Mouse (Mus musculus) intestine, embryonic 14.5 days (tissue): ENCODE measurements around the gene Fam71f1. TPM values are rescaled to one million over a fixed set of nuclear protein-coding genes. Genes with fewer than 3 reads are reported as not detected.
"Not testable (repeated sequence)": the region's sequence is repeated elsewhere in the genome, so short reads cannot be mapped to it uniquely, and the experiment has no call there.

ENCODE experiments used
- ATAC-seq: fragments of 200-750 bp; cut with Nextera tagmentation; replicated peaks from 2 replicates; pipeline ENCODE4 v1.8.0; 2017; ENCODE audit warnings: low read depth, moderate number of reproducible peaks, moderate TSS enrichment, moderate library complexity; ENCODE audit not compliant: low FRiP score, low TSS enrichment
- DNase-seq: peaks from one replicate; pipeline ENCODE4 v3.0.0-alpha.2; 2018; ENCODE audit warnings: low spot score
- H3K27ac ChIP-seq: fragments of 300-500 bp; sonication (generic); 2 replicates; pipeline ENCODE4 v1.5.1; 2014; ENCODE audit warnings: low read depth, mild to moderate bottlenecking, control low read depth
- H3K27me3 ChIP-seq: fragments of 300-500 bp; sonication (generic); replicated peaks from 2 replicates; pipeline ENCODE4 v1.6.1; 2014; ENCODE audit warnings: low read length, control low read depth; ENCODE audit not compliant: control insufficient read depth, insufficient read depth
- H3K36me3 ChIP-seq: fragments of 300-500 bp; sonication (generic); 2 replicates; pipeline ENCODE4 v1.6.1; 2014; ENCODE audit warnings: low read length, control low read depth; ENCODE audit not compliant: control insufficient read depth, insufficient read depth
- H3K4me1 ChIP-seq: fragments of 300-500 bp; sonication (generic); replicated peaks from 2 replicates; pipeline ENCODE4 v1.6.1; 2014; ENCODE audit warnings: low read length, control low read depth, mixed read lengths; ENCODE audit not compliant: control insufficient read depth, insufficient read depth
- H3K4me2 ChIP-seq: fragments of 300-500 bp; sonication (generic); 2 replicates; pipeline ENCODE4 v1.6.1; 2014; ENCODE audit warnings: low read length
- H3K4me3 ChIP-seq: fragments of 300-500 bp; sonication (generic); 2 replicates; pipeline ENCODE4 v1.5.1; 2014; ENCODE audit warnings: low read depth, low read length, control low read depth, mixed read lengths
- H3K9ac ChIP-seq: fragments of 300-500 bp; sonication (generic); 2 replicates; pipeline ENCODE4 v1.6.1; 2014; ENCODE audit warnings: mild to moderate bottlenecking, low read length
- H3K9me3 ChIP-seq: fragments of 300-500 bp; sonication (generic); 2 replicates; pipeline ENCODE4 v1.6.1; 2016; ENCODE audit warnings: low read length, control low read depth; ENCODE audit not compliant: control insufficient read depth
- WGBS: fragments of 180-500 bp; shearing (Covaris S2); extraction: QIAGEN DNeasy Blood & Tissue Kit; methylation state at CpG from one replicate; pipeline ENCODE4 v1.1.7; 2014; 5-methylcytosine and 5-hydroxymethylcytosine counted together
- polyA plus RNA-seq: library from polyadenylated mRNA; unstranded; fragments of >200 nt; fragmentation: Nextera tagmentation; extraction: Ambion mirVana; gene quantifications from 2 replicates; pipeline ENCODE4 v1.2.1, GENCODE M21; 2014

The Fam71f1 gene
- polyA plus RNA-seq, 1 experiment from 2014 or later: 0.11 TPM

DNA sequence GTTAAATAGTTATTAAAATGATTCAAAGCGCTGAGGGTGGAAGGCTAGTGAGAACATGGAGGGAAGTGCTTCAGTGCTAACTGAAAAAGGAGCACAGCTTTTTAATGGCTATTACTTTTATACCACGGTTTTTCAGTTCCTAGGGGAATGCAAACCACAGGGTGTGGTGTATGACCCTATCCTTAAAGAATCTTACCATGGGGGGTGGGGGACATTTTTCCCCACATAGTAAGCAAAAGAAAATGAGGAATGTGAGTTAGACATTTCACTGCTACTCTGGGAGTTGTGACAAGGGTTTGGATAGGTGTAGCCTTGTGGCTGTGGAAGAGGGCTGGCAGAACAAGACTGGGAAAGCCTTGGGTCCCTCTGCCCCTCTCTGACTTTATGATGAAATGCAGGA, 1.7 kb upstream of the Fam71f1 start:
- Histone ChIP-seq H3K36me3 (no peaks in the 10 kb centered on the region), H3K4me3 (no peak overlapping the region), H3K27me3 (no peaks in the 10 kb centered on the region), H3K4me2 (no peak overlapping the region), H3K4me1 (no peaks in the 10 kb centered on the region; the same call in 1 of the 2 replicates), H3K9me3 (no peaks in the 10 kb centered on the region), H3K9ac (no peak overlapping the region), H3K27ac (no peak overlapping the region)
- 68% methylated on average over 2 of the region's 2 CpGs for WGBS
- DNase-seq (no peak), ATAC-seq (no peak)

DNA sequence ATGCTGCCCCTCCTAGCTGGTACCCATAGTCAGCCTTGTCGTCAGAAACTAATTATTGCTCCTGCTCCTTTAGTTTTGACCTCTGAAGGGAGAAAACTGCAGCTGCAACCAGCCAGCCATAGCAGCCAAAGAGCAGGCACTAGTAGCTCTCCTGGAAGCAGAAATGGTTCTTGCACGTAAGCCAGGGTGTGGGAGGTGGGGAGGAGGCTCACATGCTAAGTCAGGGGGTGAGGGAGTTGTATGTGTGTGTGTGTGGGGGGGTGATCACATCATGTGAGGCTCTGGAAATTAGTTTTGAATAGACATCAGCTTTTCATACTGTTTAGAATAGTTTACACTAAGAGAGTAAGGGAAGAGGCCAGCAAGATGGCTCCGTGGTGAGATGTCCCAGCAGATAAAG, 999 bp upstream of the Fam71f1 start:
- no peaks in the 10 kb centered on the region for H3K36me3 ChIP-seq
- no peaks in the 10 kb centered on the region for H3K27me3 ChIP-seq
- no peak for ATAC-seq
- H3K9ac ChIP-seq: no peak overlapping the region
- no peaks in the 10 kb centered on the region; the same call in 1 of the 2 replicates for H3K4me1 ChIP-seq
- H3K4me3 ChIP-seq: no peak overlapping the region
- no peak overlapping the region for H3K27ac ChIP-seq
- no peak for DNase-seq
- H3K4me2 ChIP-seq: no peak overlapping the region
- WGBS: 63% methylated on average over 3 of the region's 3 CpGs
- H3K9me3 ChIP-seq: no peaks in the 10 kb centered on the region

DNA sequence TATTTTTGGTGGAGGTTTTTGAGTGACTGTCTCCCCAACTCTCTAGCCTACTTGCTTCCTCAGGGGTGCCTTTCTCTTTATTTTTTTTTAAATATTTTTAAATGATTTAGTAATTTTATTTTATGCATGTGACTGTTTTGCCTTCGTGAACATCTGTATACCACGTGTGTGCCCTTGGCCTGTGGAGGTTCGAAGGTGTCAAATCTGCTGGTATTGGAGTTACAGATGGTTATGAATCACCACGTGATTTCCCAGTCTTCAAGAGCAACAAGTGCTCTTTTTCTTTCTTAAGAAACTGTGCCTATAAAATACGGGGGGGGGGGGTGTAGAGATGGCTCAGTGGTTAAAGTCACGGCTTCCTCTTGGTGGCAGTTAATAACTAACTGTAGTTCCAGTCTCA, 2.6 kb downstream of the Fam71f1 start:
- Histone ChIP-seq H3K9ac (no peak overlapping the region), H3K4me3 (no peak overlapping the region), H3K4me2 (no peak overlapping the region), H3K27ac (no peak overlapping the region), H3K27me3 (no peaks in the 10 kb centered on the region), H3K4me1 (no peaks in the 10 kb centered on the region; the same call in 1 of the 2 replicates), H3K9me3 (no peaks in the 10 kb centered on the region), H3K36me3 (no peaks in the 10 kb centered on the region)
- no peak for ATAC-seq
- 71% methylated on average over 6 of the region's 6 CpGs for WGBS
- DNase-seq: no peak

DNA sequence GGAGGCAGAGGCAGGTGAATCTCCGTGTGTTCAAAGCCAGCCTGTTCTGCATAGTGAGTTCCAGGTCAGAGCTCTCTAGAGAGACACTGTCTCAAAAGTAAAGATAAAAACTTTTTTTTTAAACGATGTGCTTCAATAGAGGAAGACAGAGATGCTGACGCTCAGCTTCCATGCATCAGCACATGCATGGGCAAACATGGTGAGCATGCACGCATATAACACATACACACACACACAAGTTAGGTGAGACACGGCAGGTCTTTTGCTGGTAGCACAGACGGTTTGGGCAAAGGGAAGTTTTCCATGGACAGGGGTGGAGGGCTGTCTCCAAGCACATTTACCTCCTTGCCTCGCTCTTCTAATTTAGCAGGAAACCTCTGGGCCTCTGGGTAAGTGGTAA, 3.2 kb downstream of the Fam71f1 start:
- Histone ChIP-seq H3K36me3 (no peaks in the 10 kb centered on the region), H3K4me3 (no peak overlapping the region), H3K4me1 (no peaks in the 10 kb centered on the region; the same call in 1 of the 2 replicates), H3K9me3 (no peaks in the 10 kb centered on the region), H3K27ac (no peak overlapping the region), H3K9ac (no peak overlapping the region), H3K4me2 (no peak overlapping the region), H3K27me3 (no peaks in the 10 kb centered on the region)
- ATAC-seq (no peak), DNase-seq (no peak)
- 91% methylated on average over 7 of the region's 7 CpGs for WGBS

DNA sequence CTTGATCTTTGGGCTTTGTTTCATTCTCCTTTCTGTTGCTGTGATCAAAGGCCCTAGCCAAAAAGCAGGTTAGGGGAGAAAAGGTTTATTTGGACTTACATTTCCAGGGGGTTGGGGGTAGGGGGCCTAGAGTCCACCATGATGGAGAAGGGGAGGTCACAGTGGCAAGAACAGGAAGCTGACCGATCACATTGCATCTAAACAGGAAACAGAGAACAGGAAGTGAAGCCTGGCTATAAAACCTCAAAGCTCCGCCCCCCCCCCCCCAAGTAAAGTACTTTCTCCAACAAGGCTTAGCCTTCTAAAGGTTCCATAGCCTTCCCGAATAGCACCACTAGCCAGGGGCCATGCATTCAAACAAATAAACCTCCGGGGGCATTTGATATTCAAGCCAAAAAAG, 3.8 kb downstream of the Fam71f1 start:
- no peaks in the 10 kb centered on the region; the same call in 1 of the 2 replicates for H3K4me1 ChIP-seq
- 84% methylated on average over 4 of the region's 4 CpGs for WGBS
- H3K36me3 ChIP-seq: no peaks in the 10 kb centered on the region
- no peak overlapping the region for H3K27ac ChIP-seq
- DNase-seq: no peak
- ATAC-seq: no peak
- H3K9me3 ChIP-seq: no peaks in the 10 kb centered on the region
- H3K4me2 ChIP-seq: no peak overlapping the region
- no peak overlapping the region for H3K4me3 ChIP-seq
- no peaks in the 10 kb centered on the region for H3K27me3 ChIP-seq
- no peak overlapping the region for H3K9ac ChIP-seq

DNA sequence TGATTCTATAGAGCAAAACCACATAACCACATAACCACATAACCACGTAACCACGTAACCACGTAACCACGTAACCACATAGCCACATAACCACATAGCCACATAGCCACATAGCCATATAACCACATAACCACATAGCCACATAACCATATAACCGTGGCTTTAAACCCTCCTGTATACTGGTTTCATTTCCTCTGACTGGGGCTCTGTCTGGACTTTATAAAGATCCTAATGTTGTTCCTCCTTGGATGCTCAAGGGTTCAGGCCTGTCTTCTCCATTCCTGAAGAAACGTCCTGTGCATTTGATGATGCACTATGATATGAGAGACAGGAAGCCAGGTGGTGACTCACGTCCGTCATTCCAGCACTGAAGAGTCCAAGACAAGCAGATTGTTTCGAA, 8.0 kb downstream of the Fam71f1 start:
- ATAC-seq: no peak
- DNase-seq: no peak
- Histone ChIP-seq H3K27ac (no peak overlapping the region), H3K9ac (no peak overlapping the region), H3K4me2 (no peak overlapping the region), H3K36me3 (no peaks in the 10 kb centered on the region), H3K27me3 (no peaks in the 10 kb centered on the region), H3K4me3 (no peak overlapping the region), H3K9me3 (no peaks in the 10 kb centered on the region), H3K4me1 (no peaks in the 10 kb centered on the region)
- WGBS: 83% methylated on average over 9 of the region's 9 CpGs

DNA sequence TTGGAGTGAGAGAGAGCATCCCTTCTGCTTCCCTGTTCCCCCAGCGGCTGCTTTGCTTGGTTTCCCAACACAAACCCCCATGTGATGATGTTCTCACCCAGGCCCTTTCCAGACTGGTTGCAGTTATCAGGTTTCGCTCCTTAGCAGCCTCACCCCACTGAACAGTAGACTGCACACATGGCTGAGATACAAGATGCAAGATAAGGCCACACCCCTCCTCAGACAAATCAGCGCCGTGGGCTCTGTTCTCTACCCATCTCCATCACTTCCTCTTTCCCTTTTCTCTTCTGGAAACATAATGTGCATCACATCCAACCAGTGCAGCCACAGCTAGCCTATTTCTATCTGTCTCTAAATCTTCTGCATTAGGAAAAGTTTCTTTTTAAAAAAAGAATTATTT, 10.6 kb downstream of the Fam71f1 start:
- no peak for DNase-seq
- WGBS: 60% methylated on average over 4 of the region's 4 CpGs
- H3K4me2 ChIP-seq: no peak overlapping the region
- no peak for ATAC-seq
- H3K27ac ChIP-seq: no peak overlapping the region
- H3K4me1 ChIP-seq: no peaks in the 10 kb centered on the region
- no peaks in the 10 kb centered on the region for H3K27me3 ChIP-seq
- H3K36me3 ChIP-seq: no peaks in the 10 kb centered on the region
- no peak overlapping the region for H3K4me3 ChIP-seq
- H3K9ac ChIP-seq: no peak overlapping the region
- H3K9me3 ChIP-seq: no peaks in the 10 kb centered on the region

DNA sequence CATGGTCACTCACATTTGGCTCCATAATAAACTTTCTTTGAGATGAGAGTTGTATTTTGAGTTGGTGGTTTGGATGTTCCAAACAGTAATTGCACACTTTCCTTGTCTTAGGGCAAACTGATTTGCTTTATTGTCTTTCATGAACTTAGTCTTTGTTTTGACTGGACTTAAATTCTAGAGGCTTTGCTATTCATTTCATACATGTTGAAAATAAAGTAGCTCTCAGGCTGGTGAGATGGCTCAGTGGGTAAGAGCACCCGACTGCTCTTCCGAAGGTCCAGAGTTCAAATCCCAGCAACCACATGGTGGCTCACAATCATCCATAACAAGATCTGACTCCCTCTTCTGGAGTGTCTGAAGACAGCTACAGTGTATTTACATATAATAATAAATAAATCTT, 27.6 kb downstream of the Fam71f1 start:
- not testable (repeated sequence) for DNase-seq, H3K36me3 ChIP-seq, H3K4me2 ChIP-seq, ATAC-seq, H3K27me3 ChIP-seq, H3K9me3 ChIP-seq, H3K27ac ChIP-seq, H3K4me3 ChIP-seq, H3K9ac ChIP-seq
- WGBS: 98% methylated on average over 2 of the region's 2 CpGs
- peaks cover 13% of the 10 kb centered on the region; the same call in 1 of the 2 replicates for H3K4me1 ChIP-seq

DNA sequence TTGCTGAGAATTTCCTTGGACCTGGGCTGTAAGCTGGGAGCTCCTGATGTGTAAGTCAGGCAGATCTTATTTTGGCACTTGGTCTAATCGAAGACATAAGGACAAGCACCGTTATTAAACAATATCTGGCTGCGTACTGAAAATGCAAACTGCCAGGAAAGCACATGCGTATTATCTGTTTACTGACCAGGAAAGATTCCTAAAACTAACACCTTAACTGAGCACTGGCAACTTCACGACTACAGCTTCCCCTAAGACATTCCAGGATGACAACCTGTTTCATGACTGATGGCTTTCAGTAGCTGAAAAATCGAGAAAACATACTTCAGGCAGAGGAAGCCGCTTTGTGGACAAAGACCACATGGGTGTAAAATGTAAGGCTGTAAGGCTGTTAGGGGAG, 28.2 kb downstream of the Fam71f1 start:
- peak overlapping the region; percentile 70 for H3K4me2 ChIP-seq
- no peaks in the 10 kb centered on the region for H3K27me3 ChIP-seq
- peaks cover 13% of the 10 kb centered on the region; the same call in 1 of the 2 replicates for H3K4me1 ChIP-seq
- ATAC-seq (no peak), DNase-seq (no peak)
- H3K4me3 ChIP-seq: peak overlapping the region; percentile 94
- H3K27ac ChIP-seq: peak overlapping the region; percentile 93
- 32% methylated on average over 7 of the region's 7 CpGs for WGBS
- H3K9me3 ChIP-seq: no peaks in the 10 kb centered on the region
- peak overlapping the region; percentile 97 for H3K9ac ChIP-seq
- H3K36me3 ChIP-seq: no peaks in the 10 kb centered on the region
